Mouse (Mus musculus) kidney, embryonic 16.5 days (tissue): ENCODE results near the gene Scg5. TPM values are rescaled to one million over a fixed set of nuclear protein-coding genes. Genes with fewer than 3 reads are reported as not detected.
A peak's percentile ranks its signal among the peaks of the same experiment; 100 is the strongest.

Experiments used
- ATAC-seq: fragments of 200-750 bp; cut with Nextera tagmentation; 2 replicates; pipeline ENCODE4 v1.8.0; 2017; ENCODE audit warnings: moderate TSS enrichment; ENCODE audit not compliant: low FRiP score, low TSS enrichment
- H3K27ac ChIP-seq: fragments of 300-500 bp; sonication (generic); 2 replicates; pipeline ENCODE4 v1.5.1; 2014; ENCODE audit warnings: low read length
- H3K27me3 ChIP-seq: fragments of 300-500 bp; sonication (generic); 2 replicates; pipeline ENCODE4 v1.6.1; 2014; ENCODE audit warnings: low read length, control low read depth, mixed read lengths; ENCODE audit not compliant: insufficient read depth
- H3K36me3 ChIP-seq: fragments of 300-500 bp; sonication (generic); 2 replicates; pipeline ENCODE4 v1.6.1; 2014; ENCODE audit warnings: low read length, control low read depth, mixed read lengths; ENCODE audit not compliant: insufficient read depth
- H3K4me1 ChIP-seq: fragments of 300-500 bp; sonication (generic); 2 replicates; pipeline ENCODE4 v1.6.1; 2014; ENCODE audit warnings: low read length, control low read depth, mixed read lengths; ENCODE audit not compliant: insufficient read depth
- H3K4me2 ChIP-seq: fragments of 300-500 bp; sonication (generic); replicated peaks from 2 replicates; pipeline ENCODE4 v1.6.1; 2014; ENCODE audit warnings: low read depth, low read length
- H3K4me3 ChIP-seq: fragments of 300-500 bp; sonication (generic); 2 replicates; pipeline ENCODE4 v1.5.1; 2014; ENCODE audit warnings: mild to moderate bottlenecking, low read length
- H3K9ac ChIP-seq: fragments of 300-500 bp; sonication (generic); replicated peaks from 2 replicates; pipeline ENCODE4 v1.6.1; 2014; ENCODE audit warnings: low read length
- H3K9me3 ChIP-seq: fragments of 300-500 bp; sonication (generic); 2 replicates; pipeline ENCODE4 v1.6.1; 2016; ENCODE audit warnings: low read length, control low read depth
- WGBS: fragments of 180-500 bp; shearing (Covaris S2); extraction: QIAGEN DNeasy Blood & Tissue Kit; methylation state at CpG from one replicate; pipeline ENCODE4 v1.1.7; 2014; 5-methylcytosine and 5-hydroxymethylcytosine counted together
- polyA plus RNA-seq: library from polyadenylated mRNA; unstranded; fragments of >200 nt; fragmentation: Nextera tagmentation; extraction: Ambion mirVana; gene quantifications from 2 replicates; pipeline ENCODE4 v1.2.1, GENCODE M21; 2015

Scg5 gene
- polyA plus RNA-seq, 1 experiment from 2014 or later, result 6.8 TPM

- no peaks in the 10 kb centered on the region for H3K27me3 ChIP-seq
- no peak overlapping the region for H3K4me3 ChIP-seq
- no peak overlapping the region for H3K27ac ChIP-seq
- H3K36me3 ChIP-seq, result peaks cover 32% of the 10 kb centered on the region
- peaks cover 20% of the 10 kb centered on the region for H3K4me1 ChIP-seq
- no peaks in the 10 kb centered on the region for H3K9me3 ChIP-seq
- H3K4me2 ChIP-seq, result no peak overlapping the region
- H3K9ac ChIP-seq, result no peak overlapping the region
- 93% methylated on average over 4 of the region's 4 CpGs for WGBS
- ATAC-seq, result no peak
Observed at GRCm38 (mm10) chr2:113841656-113842437, 12.9 kb upstream of the Scg5 start.

GRCm38 (mm10) chr2:113839488-113839887 is 10.6 kb upstream of the Scg5 start:
- peaks cover 51% of the 10 kb centered on the region for H3K36me3 ChIP-seq
- no peaks in the 10 kb centered on the region for H3K4me1 ChIP-seq
- no peak overlapping the region for H3K4me2 ChIP-seq
- WGBS, result 48% methylated on average over 4 of the region's 4 CpGs
- H3K9ac ChIP-seq, result no peak overlapping the region
- H3K27ac ChIP-seq, result peak overlapping the region; percentile 53; the same call in 1 of the 2 replicates
- peak; percentile 93 for ATAC-seq
- H3K9me3 ChIP-seq, result no peaks in the 10 kb centered on the region
- no peaks in the 10 kb centered on the region for H3K27me3 ChIP-seq
- no peak overlapping the region for H3K4me3 ChIP-seq

- 86% methylated on average over 3 of the region's 3 CpGs for WGBS
- H3K4me2 ChIP-seq, result no peak overlapping the region
- no peaks in the 10 kb centered on the region for H3K4me1 ChIP-seq
- H3K36me3 ChIP-seq, result peaks cover 49% of the 10 kb centered on the region
- H3K9me3 ChIP-seq, result no peaks in the 10 kb centered on the region
- no peak overlapping the region for H3K4me3 ChIP-seq
- no peak overlapping the region for H3K9ac ChIP-seq
- H3K27me3 ChIP-seq, result no peaks in the 10 kb centered on the region
- no peak overlapping the region for H3K27ac ChIP-seq
- no peak for ATAC-seq
Observed at GRCm38 (mm10) chr2:113835219-113835618, 6.3 kb upstream of the Scg5 start.

- H3K9me3 ChIP-seq, result no peaks in the 10 kb centered on the region
- H3K27ac ChIP-seq, result no peak overlapping the region
- ATAC-seq, result no peak; the same call in 1 of the 2 replicates
- peaks cover 9% of the 10 kb centered on the region for H3K36me3 ChIP-seq
- peak overlapping the region; percentile 59 for H3K4me2 ChIP-seq
- peak overlapping the region; percentile 40 for H3K4me3 ChIP-seq
- 10% methylated on average over 17 of the region's 17 CpGs for WGBS
- H3K27me3 ChIP-seq, result no peaks in the 10 kb centered on the region
- H3K4me1 ChIP-seq, result peaks cover 6% of the 10 kb centered on the region; the same call in 1 of the 2 replicates
- peak overlapping the region; percentile 27 for H3K9ac ChIP-seq
Observed at GRCm38 (mm10) chr2:113828086-113828942, 607 bp downstream of the Scg5 start.

GRCm38 (mm10) chr2:113823909-113824308 is 5.0 kb downstream of the Scg5 start:
- Histone ChIP-seq H3K4me2 (no peak overlapping the region), H3K4me3 (no peak overlapping the region), H3K27ac (no peak overlapping the region), H3K9ac (no peak overlapping the region), H3K4me1 (peaks cover 6% of the 10 kb centered on the region; the same call in 1 of the 2 replicates), H3K9me3 (no peaks in the 10 kb centered on the region), H3K36me3 (no peaks in the 10 kb centered on the region), H3K27me3 (no peaks in the 10 kb centered on the region)
- 3% methylated on average over 2 of the region's 2 CpGs for WGBS
- ATAC-seq, result no peak

GRCm38 (mm10) chr2:113822367-113822766 is 6.6 kb downstream of the Scg5 start:
- no peak overlapping the region for H3K4me3 ChIP-seq
- WGBS, result 50% methylated on average over 8 of the region's 8 CpGs
- no peak overlapping the region for H3K4me2 ChIP-seq
- H3K27ac ChIP-seq, result no peak overlapping the region
- H3K9ac ChIP-seq, result no peak overlapping the region
- no peaks in the 10 kb centered on the region for H3K9me3 ChIP-seq
- 0 out of 2 replicates have a peak, but pooled peaks have one; percentile 56 for ATAC-seq
- H3K36me3 ChIP-seq, result no peaks in the 10 kb centered on the region
- no peaks in the 10 kb centered on the region for H3K27me3 ChIP-seq
- no peaks in the 10 kb centered on the region for H3K4me1 ChIP-seq

GRCm38 (mm10) chr2:113821176-113821734 is 7.7 kb downstream of the Scg5 start:
- H3K27me3 ChIP-seq, result no peaks in the 10 kb centered on the region
- H3K9ac ChIP-seq, result no peak overlapping the region
- H3K4me3 ChIP-seq, result no peak overlapping the region
- H3K36me3 ChIP-seq, result no peaks in the 10 kb centered on the region
- H3K4me1 ChIP-seq, result no peaks in the 10 kb centered on the region
- no peak for ATAC-seq
- no peak overlapping the region for H3K4me2 ChIP-seq
- H3K9me3 ChIP-seq, result no peaks in the 10 kb centered on the region
- WGBS, result 73% methylated on average over 12 of the region's 12 CpGs
- H3K27ac ChIP-seq, result no peak overlapping the region

GRCm38 (mm10) chr2:113820117-113820516 is 8.8 kb downstream of the Scg5 start:
- H3K27ac ChIP-seq, result no peak overlapping the region
- H3K4me2 ChIP-seq, result no peak overlapping the region
- WGBS, result 82% methylated on average over 15 of the region's 15 CpGs
- no peak overlapping the region for H3K4me3 ChIP-seq
- no peak overlapping the region for H3K9ac ChIP-seq
- no peaks in the 10 kb centered on the region for H3K36me3 ChIP-seq
- no peak for ATAC-seq
- no peaks in the 10 kb centered on the region for H3K9me3 ChIP-seq
- H3K4me1 ChIP-seq, result no peaks in the 10 kb centered on the region
- no peaks in the 10 kb centered on the region for H3K27me3 ChIP-seq

- Histone ChIP-seq H3K4me3 (no peak overlapping the region), H3K9me3 (no peaks in the 10 kb centered on the region), H3K4me1 (no peaks in the 10 kb centered on the region), H3K27ac (no peak overlapping the region), H3K9ac (no peak overlapping the region), H3K27me3 (no peaks in the 10 kb centered on the region), H3K36me3 (no peaks in the 10 kb centered on the region), H3K4me2 (no peak overlapping the region)
- no peak for ATAC-seq
- WGBS, result 66% methylated on average over 14 of the region's 14 CpGs
Observed at GRCm38 (mm10) chr2:113817681-113818606, 11.0 kb downstream of the Scg5 start.
